Mouse (Mus musculus) CD4-positive, CD25-positive, alpha-beta regulatory T cell, adult 4 months (primary cell): ENCODE results near the gene 1700020L24Rik. TPM values are rescaled to one million over a fixed set of nuclear protein-coding genes. Genes with fewer than 3 reads are reported as not detected.

Source experiments
- ATAC-seq: one replicate; pipeline ENCODE4 v1.8.0; 2017
- polyA plus RNA-seq, 2 experiments: library from polyadenylated mRNA; unstranded; fragments of 100-300 nt; shearing (Covaris generic); gene quantifications; one replicate each; pipeline ENCODE4 v1.2.1; 2017

The 1700020L24Rik gene
- polyA plus RNA-seq, 2 experiments from 2014 or later, result 0.85 TPM; not detected in 1

- peak; percentile 21 for ATAC-seq
These were observed 35.9 kb downstream of the 1700020L24Rik start for GRCm38 (mm10) chr11:83473235-83474016.

Other genes with a start within 250 kb of the 1700020L24Rik start
- gene Slfn3, start 246.3 kb upstream of the 1700020L24Rik start, polyA plus RNA-seq, result 1 to 10 TPM; 3.2 to 4.8 TPM
- not detected for gene Slfn14, start 151.0 kb upstream of the 1700020L24Rik start, polyA plus RNA-seq
- gene Ap2b1, start 138.7 kb upstream of the 1700020L24Rik start, polyA plus RNA-seq, result 10 to 100 TPM; 52.3 to 63.9 TPM
- gene Pex12, start 135.1 kb upstream of the 1700020L24Rik start, polyA plus RNA-seq, result 10 to 100 TPM; 12.5 TPM
- not detected for gene Rasl10b, start 28.5 kb upstream of the 1700020L24Rik start, polyA plus RNA-seq
- gene Gas2l2, start 8.2 kb upstream of the 1700020L24Rik start, polyA plus RNA-seq, result not detected
- not detected for gene Mmp28, start 25.4 kb downstream of the 1700020L24Rik start, polyA plus RNA-seq
- gene Taf15, start 35.4 kb downstream of the 1700020L24Rik start, polyA plus RNA-seq, result 10 to 100 TPM; 20.6 to 22.0 TPM
- gene Heatr9, start 84.5 kb downstream of the 1700020L24Rik start, polyA plus RNA-seq, result under 1 TPM; 0.54 to 0.62 TPM
- 100 to 1,000 TPM; 385 to 395 TPM for gene Ccl5, start 92.8 kb downstream of the 1700020L24Rik start, polyA plus RNA-seq
- not detected for gene Ccl9, start 141.0 kb downstream of the 1700020L24Rik start, polyA plus RNA-seq
- not detected for gene Ccl6, start 155.4 kb downstream of the 1700020L24Rik start, polyA plus RNA-seq
- gene Rpl9-ps1, start 207.9 kb downstream of the 1700020L24Rik start, polyA plus RNA-seq, result not detected
- gene Ccl3, start 211.7 kb downstream of the 1700020L24Rik start, polyA plus RNA-seq, result not detected
- gene Ccl4, start 224.9 kb downstream of the 1700020L24Rik start, polyA plus RNA-seq, result 10 to 100 TPM in 1 of 2 experiments, 1 to 10 TPM in 1; 2.9 to 12.2 TPM